Mouse (Mus musculus): ENCODE data around the gene Gabarapl1. TPM values are rescaled to one million over a fixed set of nuclear protein-coding genes. Genes with fewer than 3 reads are reported as not detected.

Gabarapl1 gene
- total RNA-seq (2012; rRNA removed) (43.9 and 46.3 TPM in 2 replicates), total RNA-seq (2014; rRNA removed) (75.2 and 80.8 TPM in 2 replicates), polyA plus RNA-seq (2012; ENCODE audit: insufficient read length, low read depth) (96.2 and 102 TPM in 2 replicates)

GRCm38 (mm10) chr6:129532942-129533860 lies at the start of gene Gabarapl1:
TSS of gene Gabarapl1 (plus strand) at chr6:129533160.
- no peak for TF ChIP-seq ETS1 (conservative IDR thresholded peaks at IDR 0.05; ENCODE audit: low read depth, low read length)
- peak; percentile 8; the same call in 1 of the 2 replicates for TF ChIP-seq UBTF (IDR thresholded peaks at IDR 0.05; ENCODE audit: low read depth, low read length)
- no peak; the same call in 1 of the 2 replicates for TF ChIP-seq NELFE (IDR thresholded peaks at IDR 0.05; ENCODE audit: low read depth, low read length)
- no peak for TF ChIP-seq ZKSCAN1 (IDR thresholded peaks at IDR 0.05; ENCODE audit: borderline replicate concordance, low read depth, low read length)
- TF ChIP-seq POLR2A (IDR thresholded peaks at IDR 0.05; ENCODE audit: low read depth, low read length) = no peak; the same call in 1 of the 2 replicates
- TF ChIP-seq MXI1 (IDR thresholded peaks at IDR 0.05; ENCODE audit: low read depth, low read length) = peak; percentile 37; the same call in 1 of the 2 replicates
- TF ChIP-seq NRF1 (IDR thresholded peaks at IDR 0.05; ENCODE audit: low read depth, low read length) = peak; percentile 60
- TF ChIP-seq SIN3A (IDR thresholded peaks at IDR 0.05; ENCODE audit: low read length) = peak; percentile 66; the same call in 1 of the 2 replicates
- 0 out of 2 replicates have a peak, but pooled peaks have one; percentile 22 for TF ChIP-seq MYC (IDR thresholded peaks at IDR 0.05; ENCODE audit: low read depth, low read length)
- TF ChIP-seq CTCF (conservative IDR thresholded peaks at IDR 0.05 in 1 of 2, IDR thresholded peaks at IDR 0.05 in 1 of 2; ENCODE audit: low read depth in 2 of 2, low read length in 2 of 2) = no peak
- TF ChIP-seq RCOR1 (conservative IDR thresholded peaks at IDR 0.05; ENCODE audit: low read depth, low read length) = no peak
- TF ChIP-seq JUND (conservative IDR thresholded peaks at IDR 0.05; ENCODE audit: low read depth, low read length) = no peak
- peak; percentile 66; the same call in 1 of the 2 replicates for TF ChIP-seq CHD1 (IDR thresholded peaks at IDR 0.05; ENCODE audit: low read depth, low read length)
- 0 out of 2 replicates have a peak, but pooled peaks have one; percentile 41 for TF ChIP-seq MAFK (IDR thresholded peaks at IDR 0.05; ENCODE audit: insufficient replicate concordance, low read length)
- TF ChIP-seq ELF1 (IDR thresholded peaks at IDR 0.05; ENCODE audit: low read depth, low read length) = no peak
- in situ Hi-C loops (cut with MboI; ENCODE audit: low pct_ligation_motif_present, low pct_unique_long_range_greater_than_20kb, low sequenced_read_pairs) (loop anchor here (25.0 kb wide), 1 partner anchor 271 kb away; no protein-coding TSS in a partner anchor), dilution Hi-C loops (cut with MboI; ENCODE audit: extremely low pct_ligation_motif_present, extremely low pct_unique_long_range_greater_than_20kb, low sequenced_read_pairs) (no loop called here)
- peaks cover 7 to 40% of the 10 kb centered on the region in 2 experiments for H3K4me1 ChIP-seq (ENCODE audit: control insufficient read depth in 1 of 2, insufficient read depth in 2 of 2)
- H3K9ac ChIP-seq (ENCODE audit: insufficient read depth, low read depth) = peak within 1 kb of the TSS; percentile 96
- peak within 1 kb of the TSS; percentile 43 for H3K27ac ChIP-seq (ENCODE audit: insufficient read depth, low read depth)
- H3K9me3 ChIP-seq (replicated peaks; ENCODE audit: low read length) = no peaks in the 10 kb centered on the region
- DNase-seq (ENCODE audit: extremely low read depth) = peak; percentile 59
- peaks cover 12 to 31% of the 10 kb centered on the region in 2 experiments for H3K36me3 ChIP-seq (replicated peaks in 1 of 2; ENCODE audit: control insufficient read depth in 1 of 2, insufficient read depth in 1 of 2, low read length in 1 of 2)
- peaks cover 27% of the 10 kb centered on the region for H3K79me2 ChIP-seq (replicated peaks; ENCODE audit: control insufficient read depth, extremely low read depth, insufficient read depth, poor library complexity, severe bottlenecking)
- no peaks in the 10 kb centered on the region for H3K27me3 ChIP-seq (replicated peaks)
- H3K4me2 ChIP-seq (ENCODE audit: insufficient read depth, low read depth, poor library complexity, severe bottlenecking) = peak within 1 kb of the TSS; percentile 72
- peak within 1 kb of the TSS; percentile 90 to 98 (median 92) for H3K4me3 ChIP-seq (replicated peaks in 1 of 3; ENCODE audit: low read depth in 2 of 3, low read length in 2 of 3, poor library complexity in 1 of 3)

GRCm38 (mm10) chr6:129494924-129495323 lies 38.0 kb upstream of the Gabarapl1 start:
- Histone ChIP-seq H3K9me3 (replicated peaks; ENCODE audit: low read length) (no peaks in the 10 kb centered on the region), H3K9ac (ENCODE audit: insufficient read depth, low read depth) (no peak overlapping the region), H3K27ac (ENCODE audit: insufficient read depth, low read depth) (no peak overlapping the region), H3K36me3 (replicated peaks in 1 of 2; ENCODE audit: control insufficient read depth in 1 of 2, insufficient read depth in 1 of 2, low read length in 1 of 2) (no peaks in the 10 kb centered on the region), H3K4me1 (ENCODE audit: control insufficient read depth in 1 of 2, insufficient read depth in 2 of 2) (peaks cover 0 to 12% of the 10 kb centered on the region in 2 experiments; a peak in 2 of 4 replicates), H3K27me3 (replicated peaks) (no peaks in the 10 kb centered on the region), H3K4me3 (replicated peaks in 1 of 3; ENCODE audit: low read depth in 2 of 3, low read length in 2 of 3, poor library complexity in 1 of 3) (no peak overlapping the region), H3K4me2 (ENCODE audit: insufficient read depth, low read depth, poor library complexity, severe bottlenecking) (no peak overlapping the region), H3K79me2 (replicated peaks; ENCODE audit: control insufficient read depth, extremely low read depth, insufficient read depth, poor library complexity, severe bottlenecking) (no peaks in the 10 kb centered on the region)
- in situ Hi-C loops (cut with MboI; ENCODE audit: low pct_ligation_motif_present, low pct_unique_long_range_greater_than_20kb, low sequenced_read_pairs) (no loop called here), dilution Hi-C loops (cut with MboI; ENCODE audit: extremely low pct_ligation_motif_present, extremely low pct_unique_long_range_greater_than_20kb, low sequenced_read_pairs) (no loop called here)
- TF ChIP-seq RCOR1 (conservative IDR thresholded peaks at IDR 0.05; ENCODE audit: low read depth, low read length) (no peak), TCF12 (IDR thresholded peaks at IDR 0.05; ENCODE audit: low read depth, low read length) (no peak), HCFC1 (IDR thresholded peaks at IDR 0.05; ENCODE audit: low read depth, low read length) (no peak)
- no peak for DNase-seq (ENCODE audit: extremely low read depth)

All from CH12.LX (cell line).